ENCODE assay signal across 9 mouse cellular contexts in genomic region chr5:137352011-137352975, GRCm38 (mm10). TPM values are rescaled to one million over a fixed set of nuclear protein-coding genes. Genes with fewer than 3 reads are reported as not detected.
DNase-seq lines count a peak whose midpoint lies in the region; ATAC-seq and TF ChIP-seq lines count a peak whose summit lies in the region.
"Had no signal": no experiment of that assay in that cellular context is flagged by ENCODE, and none has a peak within 500 bp of the region (broad histone marks: within the 10 kb centered on the region; RNA-seq: fewer than 3 reads in every experiment).

No protein-coding gene starts in this region.

- intact Hi-C loops in left cerebral cortex, postnatal 25 days (cut with DNase I): no loop called here

- H3K79me2 ChIP-seq in liver, adult 2 months (ENCODE audit: control insufficient read depth, insufficient read depth, low read length): peaks cover 13% of the 10 kb centered on the region

- H3K9ac ChIP-seq in liver, adult 2 months (ENCODE audit: low read depth, low read length): peak overlapping the region; percentile 61
- peak overlapping the region; percentile 89 for H3K9ac ChIP-seq in lung, postnatal 0 days (replicated peaks; ENCODE audit: low read depth)

- 55% methylated on average over 16 of the region's 16 CpGs for WGBS in liver, adult 2 months
- 13% methylated on average over 15 of the region's 16 CpGs for WGBS in lung, postnatal 0 days

- H3K27ac ChIP-seq in liver, adult 2 months (replicated peaks; ENCODE audit: insufficient read depth, low read depth, low read length): peak overlapping the region; percentile 37
- peak overlapping the region; percentile 93 for H3K27ac ChIP-seq in lung, postnatal 0 days (ENCODE audit: low read length)

- no peak for DNase-seq in liver, adult 2 months (ENCODE audit: extremely low read depth, low read depth, low spot score)
- DNase-seq in liver: no peak
- DNase-seq in heart, adult 9 months (ENCODE audit: low spot score in 2 of 2): peak; percentile 60 to 74
- peak; percentile 75 to 77 for DNase-seq in kidney, adult 8-10 months
- DNase-seq in lung, postnatal 0 days (ENCODE audit: low spot score): peak; percentile 64
- no peak for DNase-seq in left cerebral cortex, postnatal 25 days (ENCODE audit: low spot score in 2 of 2)

- no peak; the same call in 1 of the 2 replicates for TF ChIP-seq EP300 in lung, postnatal 0 days (IDR thresholded peaks at IDR 0.05)

- H3K27me3 ChIP-seq in liver, adult 2 months (ENCODE audit: control insufficient read depth, insufficient read depth, low read length): no peaks in the 10 kb centered on the region
- no peaks in the 10 kb centered on the region for H3K27me3 ChIP-seq in lung, postnatal 0 days (replicated peaks; ENCODE audit: insufficient read depth, low read length)
- H3K27me3 ChIP-seq: Patski had no signal

- peak overlapping the region; percentile 76 for H3K4me3 ChIP-seq in liver, adult 2 months (ENCODE audit: insufficient read depth, low read depth, low read length)
- H3K4me3 ChIP-seq in lung, postnatal 0 days (ENCODE audit: low read depth, low read length): peak overlapping the region; percentile 70

- H3K9me3 ChIP-seq in lung, postnatal 0 days (ENCODE audit: low read length): no peaks in the 10 kb centered on the region

- H3K36me3 ChIP-seq in liver, adult 2 months (ENCODE audit: control insufficient read depth, insufficient read depth, low read length): peaks cover 5% of the 10 kb centered on the region; the same call in 1 of the 2 replicates
- H3K36me3 ChIP-seq in lung, postnatal 0 days (ENCODE audit: insufficient read depth, low read length): peaks cover 10% of the 10 kb centered on the region; the same call in 1 of the 2 replicates

- TF ChIP-seq CTCF in liver, adult 2 months (IDR thresholded peaks at IDR 0.05; ENCODE audit: low read depth, low read length): no peak
- TF ChIP-seq CTCF in lung, postnatal 0 days (IDR thresholded peaks at IDR 0.05): no peak

- no peak for TF ChIP-seq POLR2A in liver, adult 2 months (IDR thresholded peaks at IDR 0.05; ENCODE audit: extremely low read depth, insufficient read depth, low read length)

- H3K4me2 ChIP-seq in lung, postnatal 0 days (replicated peaks; ENCODE audit: low read depth, low read length): peak overlapping the region; percentile 74

- H3K4me1 ChIP-seq in liver, adult 2 months (ENCODE audit: control insufficient read depth, insufficient read depth, low read length): peaks cover 3% of the 10 kb centered on the region; the same call in 1 of the 2 replicates
- H3K4me1 ChIP-seq in lung, postnatal 0 days (ENCODE audit: insufficient read depth, low read depth, low read length): peaks cover 13% of the 10 kb centered on the region

- ATAC-seq in lung, postnatal 0 days: 0 out of 2 replicates have a peak, but pooled peaks have one; percentile 6
- ATAC-seq in monocyte, adult 5-6 weeks (replicated peaks; ENCODE audit: insufficient number of reproducible peaks, low FRiP score, low TSS enrichment, poor library complexity, severe bottlenecking): no peak
- no peak for ATAC-seq in erythroid progenitor cell, adult 5-6 weeks (replicated peaks; ENCODE audit: low FRiP score, poor library complexity, severe bottlenecking)
- ATAC-seq: Patski had no signal

RNA-seq across cellular contexts. Expression of gene Ephb4, which starts 2.4 kb away (rescaled TPM):
- total RNA-seq in liver, adult 2 months (2014; rRNA removed): 10.8 and 15.5 TPM in 2 replicates
- polyA plus RNA-seq in liver, adult 2 months (2012; rRNA removed): 14.0 and 14.1 TPM in 2 replicates
- polyA plus RNA-seq in lung, postnatal 0 days (2015; fragmentation: Nextera tagmentation; extraction: Ambion mirVana): 30.9 and 33.2 TPM in 2 replicates
- not detected in 3 replicates for total RNA-seq in monocyte, adult 5-6 weeks (2017)
- 0.42 TPM in 1 of 2 replicates, not detected in the other for total RNA-seq in erythroid progenitor cell, adult 5-6 weeks (2015; ENCODE audit: low replicate concordance)
- not detected in 2 replicates for total RNA-seq in erythroid progenitor cell, adult 5-6 weeks (2017; ENCODE audit: low replicate concordance)
- total RNA-seq in left cerebral cortex, postnatal 25 days (2021): 1 to 10 TPM; 5.2 to 5.5 TPM

RNA-seq across cellular contexts. Expression of gene Slc12a9, which starts 18.9 kb away (rescaled TPM):
- 4.0 and 4.7 TPM in 2 replicates for total RNA-seq in liver, adult 2 months (2014; rRNA removed)
- 11.9 and 20.3 TPM in 2 replicates for polyA plus RNA-seq in liver, adult 2 months (2012; rRNA removed)
- 8.2 TPM in 2 replicates for polyA plus RNA-seq in lung, postnatal 0 days (2015; fragmentation: Nextera tagmentation; extraction: Ambion mirVana)
- total RNA-seq in monocyte, adult 5-6 weeks (2017): 24.2 to 30.4 TPM (median 25.2 TPM) in 3 replicates
- 0.72 and 1.7 TPM in 2 replicates for total RNA-seq in erythroid progenitor cell, adult 5-6 weeks (2015; ENCODE audit: low replicate concordance)
- 0.15 and 0.64 TPM in 2 replicates for total RNA-seq in erythroid progenitor cell, adult 5-6 weeks (2017; ENCODE audit: low replicate concordance)
- total RNA-seq in left cerebral cortex, postnatal 25 days (2021): 10 to 100 TPM; 21.3 to 23.2 TPM

RNA-seq across cellular contexts. Expression of gene Trip6, which starts 38.1 kb away (rescaled TPM):
- total RNA-seq in liver, adult 2 months (2014; rRNA removed): 5.8 and 6.5 TPM in 2 replicates
- polyA plus RNA-seq in liver, adult 2 months (2012; rRNA removed): 14.7 and 25.0 TPM in 2 replicates
- 45.8 and 50.1 TPM in 2 replicates for polyA plus RNA-seq in lung, postnatal 0 days (2015; fragmentation: Nextera tagmentation; extraction: Ambion mirVana)
- 2.7 to 4.0 TPM (median 3.2 TPM) in 3 replicates for total RNA-seq in monocyte, adult 5-6 weeks (2017)
- total RNA-seq in erythroid progenitor cell, adult 5-6 weeks (2015; ENCODE audit: low replicate concordance): 1.4 TPM in 1 of 2 replicates, not detected in the other
- 1.8 and 7.2 TPM in 2 replicates for total RNA-seq in erythroid progenitor cell, adult 5-6 weeks (2017; ENCODE audit: low replicate concordance)
- total RNA-seq in left cerebral cortex, postnatal 25 days (2021): 1 to 10 TPM; 4.3 to 5.9 TPM

RNA-seq across cellular contexts. Expression of gene Srrt, which starts 44.8 kb away (rescaled TPM):
- total RNA-seq in liver, adult 2 months (2014; rRNA removed): 20.7 and 25.2 TPM in 2 replicates
- polyA plus RNA-seq in liver, adult 2 months (2012; rRNA removed): 36.2 and 61.5 TPM in 2 replicates
- 30.9 and 32.7 TPM in 2 replicates for polyA plus RNA-seq in lung, postnatal 0 days (2015; fragmentation: Nextera tagmentation; extraction: Ambion mirVana)
- total RNA-seq in monocyte, adult 5-6 weeks (2017): 250 to 289 TPM (median 261 TPM) in 3 replicates
- total RNA-seq in erythroid progenitor cell, adult 5-6 weeks (2015; ENCODE audit: low replicate concordance): 235 and 247 TPM in 2 replicates
- total RNA-seq in erythroid progenitor cell, adult 5-6 weeks (2017; ENCODE audit: low replicate concordance): 557 and 577 TPM in 2 replicates
- total RNA-seq in left cerebral cortex, postnatal 25 days (2021): 100 to 1,000 TPM; 176 to 178 TPM

RNA-seq across cellular contexts. Expression of gene Ufsp1, which starts 57.9 kb away (rescaled TPM):
- total RNA-seq in liver, adult 2 months (2014; rRNA removed): 1.1 and 1.4 TPM in 2 replicates
- 6.3 and 7.9 TPM in 2 replicates for polyA plus RNA-seq in liver, adult 2 months (2012; rRNA removed)
- polyA plus RNA-seq in lung, postnatal 0 days (2015; fragmentation: Nextera tagmentation; extraction: Ambion mirVana): 4.7 and 7.2 TPM in 2 replicates
- total RNA-seq in monocyte, adult 5-6 weeks (2017): 0.64 to 3.0 TPM (median 1.2 TPM) in 3 replicates
- total RNA-seq in erythroid progenitor cell, adult 5-6 weeks (2015; ENCODE audit: low replicate concordance): 50.8 and 61.2 TPM in 2 replicates
- total RNA-seq in erythroid progenitor cell, adult 5-6 weeks (2017; ENCODE audit: low replicate concordance): 27.8 and 30.2 TPM in 2 replicates
- total RNA-seq in left cerebral cortex, postnatal 25 days (2021): 10 to 100 TPM in 1 of 2 experiments, 1 to 10 TPM in 1; 9.8 to 13.3 TPM

Comparison
In these comparisons a context has a peak if more than half of its experiments do, and no peak if none do; other contexts are left out.
1. DNase-seq: peak in heart, adult 9 months (2 of 2), kidney, adult 8-10 months (2 of 2) and lung, postnatal 0 days (single experiment); none in liver, adult 2 months (single experiment), liver (single experiment) and left cerebral cortex, postnatal 25 days (0 of 2).